Comparison of ENCODE assay signal across 17 mouse cellular contexts in the genomic region with DNA sequence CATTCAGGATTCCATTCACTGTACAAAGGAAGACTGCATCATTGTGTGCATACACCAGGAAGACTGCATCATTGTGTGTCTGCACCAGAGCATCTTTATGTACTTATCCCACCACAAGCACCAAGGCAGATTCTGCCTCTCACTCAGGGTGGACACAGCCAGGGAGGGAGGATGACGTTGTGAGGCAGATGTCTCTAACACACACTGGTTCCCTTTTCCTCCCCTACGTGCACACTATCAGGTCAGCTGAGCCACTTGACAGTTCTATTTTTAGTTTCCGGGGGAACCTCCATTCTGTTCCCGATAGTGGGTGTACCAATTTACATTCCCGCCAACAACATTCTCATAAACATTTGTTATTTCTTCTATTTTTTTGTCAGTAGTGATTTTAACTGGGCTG.
DNase-seq lines count a peak whose midpoint lies in the region; ATAC-seq and TF ChIP-seq lines count a peak whose summit lies in the region.
"Had no signal": no experiment of that assay in that cellular context is flagged by ENCODE, and none has a peak within 500 bp of the region (broad histone marks: within the 10 kb centered on the region; RNA-seq: fewer than 3 reads in every experiment).

No protein-coding gene starts in this region.

- 0 out of 2 replicates have a peak, but pooled peaks cover 3% of the 10 kb centered on the region for H3K4me1 ChIP-seq in heart, embryonic 15.5 days (replicated peaks)
- H3K4me1 ChIP-seq in heart, embryonic 12.5 days (replicated peaks) = peaks cover 8% of the 10 kb centered on the region
- no peaks in the 10 kb centered on the region for H3K4me1 ChIP-seq in midbrain, embryonic 14.5 days (ENCODE audit: control insufficient read depth, insufficient read depth, low read length)
- 0 out of 2 replicates have a peak, but pooled peaks cover 5% of the 10 kb centered on the region for H3K4me1 ChIP-seq in midbrain, embryonic 13.5 days (replicated peaks)
- peaks cover 4% of the 10 kb centered on the region; the same call in 1 of the 2 replicates for H3K4me1 ChIP-seq in megakaryocyte, embryonic 14.5 days
- H3K4me1 ChIP-seq: forebrain, embryonic 10.5 days had no signal

- H3K27ac ChIP-seq in heart, embryonic 15.5 days = no peak overlapping the region
- H3K27ac ChIP-seq in heart, embryonic 12.5 days (ENCODE audit: poor library complexity, severe bottlenecking) = no peak overlapping the region
- 0 out of 2 replicates have a peak overlapping the region, but pooled peaks have one; percentile 0 for H3K27ac ChIP-seq in midbrain, embryonic 14.5 days (replicated peaks; ENCODE audit: low read depth, low read length)
- H3K27ac ChIP-seq in midbrain, embryonic 13.5 days = no peak overlapping the region
- H3K27ac ChIP-seq in layer of hippocampus, adult 2 months = no peak overlapping the region
- H3K27ac ChIP-seq: forebrain, embryonic 10.5 days had no signal

- no peak overlapping the region for H3K9ac ChIP-seq in heart, embryonic 15.5 days
- no peak overlapping the region for H3K9ac ChIP-seq in heart, embryonic 12.5 days
- H3K9ac ChIP-seq in midbrain, embryonic 14.5 days (replicated peaks; ENCODE audit: low read length) = no peak overlapping the region
- H3K9ac ChIP-seq in midbrain, embryonic 13.5 days (replicated peaks) = no peak overlapping the region

- no peak for DNase-seq in midbrain, embryonic 14.5 days
- DNase-seq in brain, embryonic 14.5 days (ENCODE audit: low read depth) = peak; percentile 17
- DNase-seq in layer of hippocampus, adult 2 months (ENCODE audit: low spot score in 2 of 2) = no peak
- DNase-seq: adrenal gland, postnatal 25 days; cerebellum, adult 18-20 months; cerebellum, postnatal 36 days; kidney, adult 11 months; lung, adult 2 months; thymus, postnatal 36 days had no signal

- peak; percentile 67 for ATAC-seq in heart, embryonic 15.5 days (replicated peaks; ENCODE audit: insufficient number of reproducible peaks, insufficient read depth, low FRiP score, low read depth)
- no peak for ATAC-seq in heart, embryonic 12.5 days (ENCODE audit: insufficient number of reproducible peaks, low FRiP score)
- ATAC-seq in midbrain, embryonic 14.5 days (ENCODE audit: low FRiP score, low TSS enrichment) = no peak
- ATAC-seq in midbrain, embryonic 13.5 days = no peak

- TF ChIP-seq POLR2A in brain, embryonic 14.5 days (IDR thresholded peaks at IDR 0.05; ENCODE audit: borderline replicate concordance, extremely low read depth, insufficient read depth, insufficient read length, poor library complexity, severe bottlenecking) = no peak

- no peaks in the 10 kb centered on the region for H3K9me3 ChIP-seq in heart, embryonic 15.5 days (replicated peaks)
- no peaks in the 10 kb centered on the region for H3K9me3 ChIP-seq in heart, embryonic 12.5 days (replicated peaks)
- H3K9me3 ChIP-seq in midbrain, embryonic 14.5 days (ENCODE audit: control insufficient read depth, low read length) = no peaks in the 10 kb centered on the region
- no peaks in the 10 kb centered on the region for H3K9me3 ChIP-seq in midbrain, embryonic 13.5 days
- H3K9me3 ChIP-seq in megakaryocyte, embryonic 14.5 days = 0 out of 2 replicates have a peak, but pooled peaks cover 6% of the 10 kb centered on the region
- H3K9me3 ChIP-seq: forebrain, embryonic 10.5 days had no signal

- no peak overlapping the region for H3K4me3 ChIP-seq in heart, embryonic 15.5 days
- H3K4me3 ChIP-seq in heart, embryonic 12.5 days = no peak overlapping the region
- H3K4me3 ChIP-seq in midbrain, embryonic 14.5 days (replicated peaks; ENCODE audit: low read depth, low read length) = no peak overlapping the region
- no peak overlapping the region for H3K4me3 ChIP-seq in midbrain, embryonic 13.5 days (replicated peaks)
- H3K4me3 ChIP-seq in megakaryocyte, embryonic 14.5 days (replicated peaks) = peak overlapping the region; percentile 50
- H3K4me3 ChIP-seq in layer of hippocampus, adult 2 months = no peak overlapping the region
- H3K4me3 ChIP-seq: forebrain, embryonic 10.5 days had no signal

- TF ChIP-seq CTCF in brain, embryonic 14.5 days (IDR thresholded peaks at IDR 0.05; ENCODE audit: borderline replicate concordance, extremely low read depth, insufficient read depth, insufficient read length) = no peak
- no peak for TF ChIP-seq CTCF in layer of hippocampus, adult 2 months (conservative IDR thresholded peaks at IDR 0.05)

- no peaks in the 10 kb centered on the region for H3K36me3 ChIP-seq in heart, embryonic 15.5 days
- no peaks in the 10 kb centered on the region for H3K36me3 ChIP-seq in heart, embryonic 12.5 days
- H3K36me3 ChIP-seq in midbrain, embryonic 14.5 days (ENCODE audit: control insufficient read depth, insufficient read depth, low read length) = no peaks in the 10 kb centered on the region
- no peaks in the 10 kb centered on the region for H3K36me3 ChIP-seq in midbrain, embryonic 13.5 days
- no peaks in the 10 kb centered on the region for H3K36me3 ChIP-seq in megakaryocyte, embryonic 14.5 days (replicated peaks; ENCODE audit: low read length)
- H3K36me3 ChIP-seq: forebrain, embryonic 10.5 days had no signal

- H3K4me2 ChIP-seq in heart, embryonic 15.5 days = no peak overlapping the region
- no peak overlapping the region for H3K4me2 ChIP-seq in heart, embryonic 12.5 days
- H3K4me2 ChIP-seq in midbrain, embryonic 14.5 days (ENCODE audit: low read length) = no peak overlapping the region
- no peak overlapping the region for H3K4me2 ChIP-seq in midbrain, embryonic 13.5 days (replicated peaks)
- H3K4me2 ChIP-seq: liver, embryonic 11.5 days; midbrain, embryonic 11.5 days had no signal

- H3K27me3 ChIP-seq in heart, embryonic 15.5 days = no peaks in the 10 kb centered on the region
- H3K27me3 ChIP-seq in heart, embryonic 12.5 days (replicated peaks) = no peaks in the 10 kb centered on the region
- no peaks in the 10 kb centered on the region for H3K27me3 ChIP-seq in midbrain, embryonic 14.5 days (ENCODE audit: control insufficient read depth, insufficient read depth, low read length)
- no peaks in the 10 kb centered on the region for H3K27me3 ChIP-seq in midbrain, embryonic 13.5 days
- H3K27me3 ChIP-seq in megakaryocyte, embryonic 14.5 days (replicated peaks) = no peaks in the 10 kb centered on the region
- H3K27me3 ChIP-seq: CH12.LX had no signal

- 17% methylated on average over 5 of the region's 5 CpGs for WGBS in heart, embryonic 15.5 days
- WGBS in heart, embryonic 12.5 days = 14% methylated on average over 5 of the region's 5 CpGs
- 64% methylated on average over 5 of the region's 5 CpGs for WGBS in midbrain, embryonic 14.5 days
- 74% methylated on average over 5 of the region's 5 CpGs for WGBS in midbrain, embryonic 13.5 days
